Mouse (Mus musculus) limb, embryonic 11.5 days (tissue): ENCODE results near the gene Pigv. TPM values are rescaled to one million over a fixed set of nuclear protein-coding genes. Genes with fewer than 3 reads are reported as not detected.

ENCODE experiments used
- ATAC-seq: fragments of 200-750 bp; cut with Nextera tagmentation; 2 replicates; pipeline ENCODE4 v1.8.0; 2017; ENCODE audit warnings: low read depth; ENCODE audit not compliant: insufficient number of reproducible peaks, low FRiP score, low TSS enrichment
- DNase-seq: peaks from one replicate; pipeline ENCODE4 v3.0.0-alpha.2; 2015; ENCODE audit warnings: low spot score
- H3K27ac ChIP-seq: fragments of 300-500 bp; sonication (generic); replicated peaks from 2 replicates; pipeline ENCODE4 v1.5.1; 2014; ENCODE audit warnings: low read depth, mild to moderate bottlenecking, low read length
- H3K27me3 ChIP-seq: fragments of 300-500 bp; sonication (generic); 2 replicates; pipeline ENCODE4 v1.6.1; 2014; ENCODE audit warnings: mild to moderate bottlenecking, low read length, mixed read lengths; ENCODE audit not compliant: control insufficient read depth, insufficient read depth
- H3K36me3 ChIP-seq: fragments of 300-500 bp; sonication (generic); 2 replicates; pipeline ENCODE4 v1.6.1; 2014; ENCODE audit warnings: mild to moderate bottlenecking, low read length, moderate library complexity, mixed read lengths; ENCODE audit not compliant: control insufficient read depth, insufficient read depth
- H3K4me1 ChIP-seq: fragments of 300-500 bp; sonication (generic); 2 replicates; pipeline ENCODE4 v1.6.1; 2014; ENCODE audit warnings: low read length, mixed read lengths; ENCODE audit not compliant: control insufficient read depth, insufficient read depth
- H3K4me2 ChIP-seq: fragments of 300-500 bp; sonication (generic); 2 replicates; pipeline ENCODE4 v1.6.1; 2014; ENCODE audit warnings: low read depth, mild to moderate bottlenecking, moderate library complexity; ENCODE audit not compliant: severe bottlenecking
- H3K4me3 ChIP-seq: fragments of 300-500 bp; sonication (generic); 2 replicates; pipeline ENCODE4 v1.5.1; 2014; ENCODE audit warnings: low read depth, low read length
- H3K9ac ChIP-seq: fragments of 300-500 bp; sonication (generic); 2 replicates; pipeline ENCODE4 v1.6.1; 2014; ENCODE audit warnings: mild to moderate bottlenecking, low read length
- H3K9me3 ChIP-seq: fragments of 300-500 bp; sonication (generic); 2 replicates; pipeline ENCODE4 v1.6.1; 2016; ENCODE audit warnings: low read length; ENCODE audit not compliant: control insufficient read depth
- WGBS: fragments of 180-500 bp; shearing (Covaris S2); extraction: QIAGEN DNeasy Blood & Tissue Kit; methylation state at CpG from one replicate; pipeline ENCODE4 v1.1.7; 2014; 5-methylcytosine and 5-hydroxymethylcytosine counted together
- polyA plus RNA-seq: library from polyadenylated mRNA; unstranded; fragments of >200 nt; fragmentation: Nextera tagmentation; extraction: Ambion mirVana; gene quantifications from 2 replicates; pipeline ENCODE4 v1.2.1, GENCODE M21; 2014

Pigv gene
- polyA plus RNA-seq, 1 experiment from 2014 or later, result 13.2 TPM

DNA sequence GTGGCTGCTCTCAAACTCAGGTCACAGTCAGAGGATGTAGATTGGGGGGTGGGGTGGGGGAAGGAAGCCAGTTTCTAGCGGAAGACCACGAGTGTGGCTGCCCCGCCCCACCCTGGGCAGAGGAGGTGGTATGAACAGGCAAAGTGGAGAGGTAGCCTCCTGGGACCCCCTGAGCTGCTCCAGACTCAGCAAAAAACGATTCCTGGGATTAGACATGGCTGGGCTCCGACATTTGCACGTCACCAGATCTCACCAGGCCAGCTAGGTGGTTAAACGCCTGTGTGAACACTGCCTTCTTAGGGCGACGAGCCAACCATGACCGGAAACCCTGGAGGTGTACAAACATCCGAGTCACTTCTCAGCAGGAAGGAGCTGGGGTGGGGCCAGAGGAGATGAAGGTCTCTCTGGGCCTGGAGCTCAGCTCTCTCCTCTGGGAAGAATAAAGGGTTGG is 46.8 kb downstream of the Pigv start:
- no peak overlapping the region for H3K4me2 ChIP-seq
- no peaks in the 10 kb centered on the region for H3K9me3 ChIP-seq
- H3K27ac ChIP-seq, result no peak overlapping the region
- no peak overlapping the region for H3K9ac ChIP-seq
- H3K27me3 ChIP-seq, result no peaks in the 10 kb centered on the region
- 79% methylated on average over 11 of the region's 11 CpGs for WGBS
- DNase-seq, result no peak
- peaks cover 2% of the 10 kb centered on the region for H3K36me3 ChIP-seq
- H3K4me1 ChIP-seq, result no peaks in the 10 kb centered on the region
- no peak overlapping the region for H3K4me3 ChIP-seq
- no peak for ATAC-seq

DNA sequence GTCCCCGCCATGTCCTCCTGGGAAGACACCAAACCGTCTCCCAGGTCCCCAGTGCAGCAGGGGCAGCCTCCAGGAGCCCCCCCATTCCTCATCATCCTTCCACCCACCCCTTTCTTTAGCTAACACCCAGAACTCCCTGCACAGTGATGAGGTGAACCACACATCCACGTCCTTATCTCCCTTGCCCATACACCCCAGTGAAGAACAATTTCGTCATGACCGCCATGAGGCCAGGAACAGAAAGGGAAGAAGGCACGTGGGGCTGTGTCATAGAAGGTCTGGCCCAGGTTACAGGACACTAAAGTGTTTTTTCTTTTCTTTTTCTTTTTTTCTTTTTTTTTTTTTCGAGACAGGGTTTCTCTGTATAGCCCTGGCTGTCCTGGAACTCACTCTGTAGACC is 47.6 kb downstream of the Pigv start:
- Histone ChIP-seq H3K9ac (no peak overlapping the region), H3K9me3 (no peaks in the 10 kb centered on the region), H3K4me3 (no peak overlapping the region), H3K27me3 (no peaks in the 10 kb centered on the region), H3K4me1 (no peaks in the 10 kb centered on the region), H3K27ac (no peak overlapping the region), H3K4me2 (no peak overlapping the region), H3K36me3 (peaks cover 2% of the 10 kb centered on the region)
- no peak for DNase-seq
- 90% methylated on average over 7 of the region's 7 CpGs for WGBS
- no peak for ATAC-seq

DNA sequence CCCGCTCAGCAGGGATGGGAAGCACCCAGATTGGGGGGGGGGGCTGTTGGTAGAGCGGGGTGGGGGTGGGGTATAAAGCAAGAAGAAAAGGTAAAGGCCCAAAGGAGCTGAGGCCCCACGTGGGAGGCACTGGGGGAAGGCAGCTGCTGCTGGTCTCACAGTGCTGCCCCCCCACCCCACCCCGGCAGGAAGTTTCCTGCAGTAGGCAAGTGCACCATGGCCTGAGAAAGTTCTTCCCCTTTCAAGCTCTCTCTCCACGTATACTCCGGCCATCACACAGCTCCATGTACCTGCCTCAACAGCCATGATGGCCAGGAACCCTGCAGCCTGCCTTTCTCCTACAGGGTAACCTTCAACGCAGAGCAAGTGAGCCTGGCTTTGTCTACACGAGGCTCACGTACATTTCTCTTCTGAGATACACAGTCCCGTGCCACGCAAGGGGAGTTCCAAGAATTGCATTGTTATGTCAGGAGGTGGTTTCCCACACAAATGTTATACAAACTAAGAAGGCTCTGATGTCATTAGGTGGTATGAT is 50.2 kb downstream of the Pigv start:
- DNase-seq (no peak), ATAC-seq (no peak)
- 83% methylated on average over 11 of the region's 11 CpGs for WGBS
- Histone ChIP-seq H3K4me1 (no peaks in the 10 kb centered on the region), H3K4me2 (no peak overlapping the region), H3K27ac (no peak overlapping the region), H3K9ac (no peak overlapping the region), H3K9me3 (no peaks in the 10 kb centered on the region), H3K36me3 (peaks cover 2% of the 10 kb centered on the region), H3K27me3 (no peaks in the 10 kb centered on the region), H3K4me3 (no peak overlapping the region)

GRCm38 (mm10) chr4:133620668-133621067 is 51.8 kb downstream of the Pigv start:
- Histone ChIP-seq H3K36me3 (peaks cover 2% of the 10 kb centered on the region), H3K4me3 (no peak overlapping the region), H3K27ac (no peak overlapping the region), H3K9me3 (no peaks in the 10 kb centered on the region), H3K4me2 (no peak overlapping the region), H3K27me3 (no peaks in the 10 kb centered on the region), H3K9ac (no peak overlapping the region), H3K4me1 (no peaks in the 10 kb centered on the region)
- WGBS, result 90% methylated on average over 8 of the region's 8 CpGs
- ATAC-seq (no peak), DNase-seq (no peak)

- ATAC-seq (no peak), DNase-seq (no peak)
- Histone ChIP-seq H3K27me3 (no peaks in the 10 kb centered on the region), H3K27ac (no peak overlapping the region), H3K36me3 (no peaks in the 10 kb centered on the region; the same call in none of the 2 replicates), H3K9me3 (no peaks in the 10 kb centered on the region), H3K4me1 (no peaks in the 10 kb centered on the region), H3K9ac (no peak overlapping the region), H3K4me2 (no peak overlapping the region), H3K4me3 (no peak overlapping the region)
- WGBS, result 70% methylated on average over 4 of the region's 4 CpGs
Observed at GRCm38 (mm10) chr4:133619473-133620136, 52.8 kb downstream of the Pigv start.

GRCm38 (mm10) chr4:133617936-133618335 is 54.5 kb downstream of the Pigv start:
- Histone ChIP-seq H3K36me3 (peaks cover 4% of the 10 kb centered on the region), H3K27ac (no peak overlapping the region), H3K4me2 (no peak overlapping the region), H3K4me1 (no peaks in the 10 kb centered on the region), H3K9me3 (no peaks in the 10 kb centered on the region), H3K4me3 (no peak overlapping the region), H3K9ac (no peak overlapping the region), H3K27me3 (no peaks in the 10 kb centered on the region)
- DNase-seq (no peak), ATAC-seq (no peak)
- 95% methylated on average over 11 of the region's 11 CpGs for WGBS

DNA sequence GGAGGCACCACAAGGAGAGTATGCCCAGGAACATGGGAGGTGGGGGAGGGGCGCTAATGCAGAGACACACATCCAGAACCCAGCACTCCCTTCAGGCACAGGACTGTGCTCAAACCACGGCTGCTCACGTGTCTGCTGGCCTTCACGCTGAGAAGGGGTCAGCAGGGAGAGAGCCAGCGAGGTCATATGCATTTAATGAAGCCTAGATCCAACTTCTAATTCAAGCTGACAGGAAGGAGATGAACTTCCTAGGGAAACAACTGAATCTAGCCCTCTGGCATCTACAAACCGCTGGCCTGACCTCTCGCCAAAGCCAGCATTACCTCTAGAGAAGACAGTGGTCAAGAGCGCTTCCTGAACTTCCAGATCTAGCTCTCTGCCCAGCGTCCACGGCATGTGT is 57.0 kb downstream of the Pigv start:
- Histone ChIP-seq H3K9ac (no peak overlapping the region), H3K27me3 (no peaks in the 10 kb centered on the region), H3K36me3 (peaks cover 14% of the 10 kb centered on the region), H3K4me2 (no peak overlapping the region), H3K4me1 (no peaks in the 10 kb centered on the region), H3K4me3 (no peak overlapping the region), H3K9me3 (peaks cover 3% of the 10 kb centered on the region; the same call in 1 of the 2 replicates), H3K27ac (no peak overlapping the region)
- WGBS, result 82% methylated on average over 10 of the region's 10 CpGs
- ATAC-seq (no peak), DNase-seq (no peak)

- Histone ChIP-seq H3K36me3 (peaks cover 16% of the 10 kb centered on the region), H3K9me3 (peaks cover 3% of the 10 kb centered on the region; the same call in 1 of the 2 replicates), H3K9ac (no peak overlapping the region), H3K4me2 (no peak overlapping the region), H3K27me3 (no peaks in the 10 kb centered on the region), H3K4me3 (no peak overlapping the region), H3K27ac (no peak overlapping the region), H3K4me1 (no peaks in the 10 kb centered on the region)
- no peak for ATAC-seq
- no peak for DNase-seq
- WGBS, result 89% methylated on average over 8 of the region's 8 CpGs
Observed at GRCm38 (mm10) chr4:133614274-133614761, 58.1 kb downstream of the Pigv start.
